Mouse (Mus musculus) layer of hippocampus, adult 9-10 months (tissue): ENCODE results near the gene Zfp444.

Experiments used
- DNase-seq: peaks from one replicate; pipeline ENCODE4 v3.0.0; 2022; ENCODE audit warnings: low spot score

Zfp444 gene

DNA sequence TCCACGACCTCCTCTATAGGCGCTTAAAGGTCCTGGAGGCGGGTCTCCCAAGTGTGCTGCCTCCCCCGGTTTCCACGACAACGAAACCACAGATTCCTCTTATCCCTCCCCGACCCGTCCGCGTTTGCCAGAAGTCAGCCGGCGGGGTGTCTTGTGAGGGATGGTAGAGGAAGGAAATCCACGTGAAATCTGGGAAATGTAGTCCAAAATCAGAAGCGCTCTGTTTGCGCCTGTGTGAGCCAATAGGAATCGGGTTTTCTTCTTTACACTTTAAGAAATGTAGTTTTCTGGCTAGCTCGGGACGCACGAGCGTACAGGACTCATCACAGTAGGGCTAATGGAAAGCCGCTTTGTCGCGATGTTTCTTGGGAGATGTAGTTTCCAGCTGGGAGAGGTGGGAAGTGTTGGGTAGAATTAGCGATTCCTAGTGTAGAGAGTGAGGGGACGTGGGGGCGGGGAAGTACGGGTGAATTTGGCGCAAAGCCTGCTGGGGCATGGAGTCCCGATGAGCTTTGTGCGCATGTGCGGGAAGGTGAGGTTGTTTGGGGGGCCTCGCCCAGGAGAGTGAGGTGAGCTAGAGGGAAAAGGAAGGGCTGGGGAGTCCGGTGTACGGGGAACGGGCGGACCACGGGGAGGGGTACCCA is at the start of gene Zfp444:
Zfp444 (plus strand) TSS at position 221 of the 644 bp plus-strand sequence.
- DNase-seq: peak; percentile 99

DNA sequence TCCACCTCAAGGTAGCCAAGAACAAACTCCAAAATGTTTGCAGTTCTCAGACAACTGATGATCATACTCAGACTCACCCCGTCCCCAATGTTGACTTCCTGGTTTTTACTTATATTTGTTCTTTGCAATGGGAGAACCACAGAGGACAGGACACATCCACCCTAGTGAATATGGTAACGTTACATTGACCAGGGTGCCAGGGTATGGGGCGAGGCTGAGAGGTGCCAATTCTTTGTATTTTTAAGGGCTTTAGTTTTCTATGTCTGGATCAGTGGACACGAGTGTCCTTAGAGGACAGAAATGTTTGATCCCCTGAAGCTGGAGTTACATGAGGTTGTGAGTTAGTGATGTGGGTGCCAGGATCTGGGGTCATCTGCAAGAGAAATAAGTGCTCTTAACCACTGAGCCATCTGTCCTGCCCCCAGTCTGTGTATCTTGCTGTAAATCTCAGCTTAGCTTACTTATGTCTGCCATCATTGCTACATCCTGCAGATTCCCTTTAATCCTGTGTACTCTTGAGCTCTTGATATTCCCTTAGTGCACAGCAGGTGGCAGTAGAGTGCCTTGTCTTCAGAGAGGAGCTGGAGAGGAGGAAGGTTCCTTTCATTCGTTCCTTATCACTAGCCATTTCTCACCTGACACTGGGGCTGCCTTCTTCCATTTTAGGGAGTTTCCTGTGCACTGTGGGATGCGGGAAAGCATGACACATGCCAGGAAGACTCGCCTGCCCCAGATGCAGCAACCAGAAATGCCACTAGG is 45.2 kb upstream of the Zfp444 start:
- DNase-seq: peak; percentile 86

DNA sequence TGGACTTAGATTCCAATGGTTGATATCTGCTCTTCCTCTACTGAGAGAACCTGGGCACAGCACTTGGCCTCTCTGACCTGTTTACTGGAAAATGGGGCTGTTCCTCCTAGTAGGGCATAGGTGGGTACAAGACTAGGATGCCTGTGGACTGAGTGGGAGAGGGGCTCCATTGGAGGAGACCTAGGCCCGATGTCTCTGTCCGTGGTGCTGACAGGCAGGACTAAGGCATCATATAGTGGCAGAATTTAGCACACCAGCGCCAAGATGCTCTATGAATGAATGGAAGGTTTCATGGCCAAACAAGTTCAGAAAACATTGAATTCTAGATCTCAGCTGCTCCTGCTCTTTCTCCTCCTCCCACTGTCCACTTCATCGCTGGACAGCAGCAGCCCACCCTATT is 41.7 kb upstream of the Zfp444 start:
- no peak for DNase-seq

DNA sequence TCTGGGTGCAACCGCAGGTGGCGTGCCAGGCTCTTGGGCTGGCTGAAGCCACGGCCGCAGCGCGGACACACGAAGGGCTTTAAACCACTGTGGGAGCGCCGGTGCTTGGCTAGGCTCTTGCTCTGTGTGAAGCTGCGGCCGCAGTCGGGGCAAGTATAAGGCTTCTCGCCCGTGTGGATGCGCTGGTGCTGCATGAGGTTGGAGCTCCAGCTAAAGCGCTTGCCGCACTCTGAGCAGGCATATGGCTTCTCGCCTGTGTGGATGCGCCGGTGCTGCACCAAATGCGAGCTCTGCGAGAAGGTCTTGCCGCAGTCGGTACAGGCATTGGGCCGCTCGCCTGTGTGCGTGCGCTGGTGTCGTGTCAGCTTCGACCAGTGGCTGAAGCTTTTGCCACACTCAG is 39.4 kb upstream of the Zfp444 start:
- DNase-seq: no peak

DNA sequence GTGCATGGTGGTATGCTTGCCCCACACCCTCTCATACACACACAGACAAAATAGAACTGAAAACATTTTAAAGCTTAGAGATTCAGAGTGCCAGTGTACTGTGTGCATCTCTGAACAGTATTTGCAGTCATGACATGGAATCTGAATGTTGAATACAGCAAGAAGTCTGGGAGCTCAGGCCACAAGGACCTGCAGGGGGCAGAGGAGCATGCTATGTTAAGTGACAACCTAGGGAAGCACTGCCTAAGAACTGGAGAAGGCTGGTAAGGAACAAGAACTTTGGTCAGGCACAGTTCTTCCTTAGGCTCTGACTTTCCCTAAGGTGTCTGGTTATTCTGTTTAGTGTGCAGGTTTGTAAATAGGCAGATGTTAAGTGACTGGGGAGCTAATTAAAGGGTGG is 35.5 kb upstream of the Zfp444 start:
- DNase-seq: no peak

DNA sequence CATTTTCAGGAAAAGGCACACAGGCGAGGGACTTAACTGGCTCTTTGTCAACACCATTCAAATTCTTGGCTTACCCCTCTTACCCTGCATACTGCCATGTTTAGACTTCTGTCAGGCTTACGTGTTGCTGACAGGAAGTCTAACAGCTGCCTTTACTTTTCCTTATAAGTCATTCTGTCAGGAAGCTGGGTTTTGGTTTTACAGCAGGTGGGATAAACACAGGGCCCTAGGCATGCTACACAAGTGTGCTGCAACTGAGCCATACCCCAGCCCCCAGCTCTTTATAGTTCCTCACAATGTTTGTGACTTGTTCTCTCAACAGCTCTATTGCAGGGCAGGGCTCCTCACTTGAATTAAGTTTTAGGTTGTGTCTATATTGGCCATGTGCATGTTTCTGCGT is 32.7 kb upstream of the Zfp444 start:
- no peak for DNase-seq

DNA sequence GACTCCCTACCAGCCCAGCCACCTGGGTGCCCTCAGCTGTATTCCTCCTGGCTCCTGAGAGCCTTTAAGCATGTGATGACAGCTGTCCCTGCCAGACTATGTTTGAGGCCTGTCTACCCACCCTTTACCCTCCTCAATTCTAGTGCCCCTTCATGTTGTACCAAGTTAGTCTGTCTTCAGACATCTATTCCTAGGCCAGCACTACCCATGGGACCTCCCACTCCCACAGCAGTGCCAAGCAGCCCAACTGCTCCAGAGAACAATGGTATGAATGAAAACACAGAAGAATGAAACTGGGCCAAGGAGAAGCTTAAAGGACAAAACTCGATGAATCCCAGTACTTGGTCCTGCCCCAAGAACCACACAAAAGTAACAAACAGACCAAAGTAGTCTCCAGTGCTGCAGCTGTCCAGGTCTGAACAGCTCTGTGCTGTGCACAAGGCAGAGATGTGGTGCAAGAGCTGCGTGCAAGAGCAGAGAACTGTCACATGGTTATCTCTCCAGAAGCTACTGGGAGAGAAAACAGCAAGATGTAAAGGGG is 28.0 kb upstream of the Zfp444 start:
- no peak for DNase-seq

DNA sequence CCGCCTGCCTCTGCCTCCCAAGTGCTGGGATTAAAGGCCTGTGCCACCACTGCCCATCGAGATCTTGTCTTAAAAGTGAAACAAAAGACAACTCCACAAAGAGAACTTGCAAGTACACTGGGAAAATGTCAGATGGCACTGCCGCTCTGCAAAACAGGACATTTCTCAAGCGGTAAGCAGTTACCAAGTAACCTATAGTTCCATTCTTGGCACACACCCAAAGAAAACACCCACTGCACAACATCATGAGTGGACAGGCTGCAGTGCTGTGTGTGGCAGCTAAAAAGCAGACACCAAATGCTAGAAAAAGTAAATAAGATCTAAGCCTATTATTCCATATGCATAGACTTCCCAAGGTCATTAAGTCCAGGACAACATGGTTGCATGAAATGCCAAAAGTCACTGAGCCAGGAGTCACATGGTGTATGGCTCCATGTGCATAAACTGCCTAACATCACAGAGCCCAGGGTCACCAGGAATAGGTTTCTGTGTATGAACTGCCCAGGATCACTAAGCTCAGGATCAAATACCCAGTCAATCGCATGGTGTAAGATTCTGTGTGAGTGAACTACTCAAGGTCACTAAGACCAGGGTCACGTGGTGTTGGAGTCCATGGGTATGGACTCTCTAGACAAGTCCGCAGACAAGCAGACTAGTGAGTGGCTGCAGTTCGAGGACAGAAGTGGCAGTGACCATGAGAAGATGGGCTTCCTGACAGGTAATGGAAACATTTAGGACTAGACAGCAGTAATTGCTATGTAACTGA is 26.4 kb upstream of the Zfp444 start:
- no peak for DNase-seq

DNA sequence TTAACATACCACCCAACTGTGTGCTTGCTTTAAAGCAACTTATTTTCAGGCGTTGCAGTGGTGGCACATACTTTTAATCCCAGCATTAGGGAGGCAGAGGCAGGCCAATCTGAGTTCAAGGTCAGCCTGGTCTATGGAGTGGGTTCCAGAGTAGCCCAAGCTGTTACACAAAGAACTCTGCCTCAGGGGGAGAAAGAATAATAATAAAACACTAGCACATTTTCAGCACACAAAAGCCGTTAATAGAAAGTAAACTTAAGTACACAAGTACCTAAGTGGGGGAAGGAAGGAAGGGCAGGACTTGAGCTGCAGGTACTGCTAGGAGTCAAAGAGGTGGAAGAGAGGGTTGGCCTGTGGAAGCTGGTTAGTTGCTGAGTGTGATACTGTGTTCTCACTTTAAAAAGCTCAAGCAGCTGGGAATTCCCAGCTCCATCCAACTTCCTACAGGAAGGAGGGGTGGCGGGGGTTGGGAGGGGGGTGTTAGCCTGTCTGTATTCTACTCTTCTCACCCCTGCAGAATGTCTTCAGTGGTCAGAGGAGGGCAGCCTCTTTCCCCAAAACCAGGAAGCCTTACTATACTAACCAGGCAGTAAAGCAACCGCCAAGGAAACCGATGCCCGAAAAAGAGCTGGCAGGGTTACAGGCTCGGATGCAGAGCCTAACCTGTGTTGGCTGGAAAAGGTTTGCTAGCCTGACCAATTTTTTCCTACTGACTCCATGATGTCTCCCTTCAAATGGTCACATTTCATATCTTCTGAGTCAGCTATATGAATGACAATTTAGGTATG is 25.6 kb upstream of the Zfp444 start:
- DNase-seq: no peak

DNA sequence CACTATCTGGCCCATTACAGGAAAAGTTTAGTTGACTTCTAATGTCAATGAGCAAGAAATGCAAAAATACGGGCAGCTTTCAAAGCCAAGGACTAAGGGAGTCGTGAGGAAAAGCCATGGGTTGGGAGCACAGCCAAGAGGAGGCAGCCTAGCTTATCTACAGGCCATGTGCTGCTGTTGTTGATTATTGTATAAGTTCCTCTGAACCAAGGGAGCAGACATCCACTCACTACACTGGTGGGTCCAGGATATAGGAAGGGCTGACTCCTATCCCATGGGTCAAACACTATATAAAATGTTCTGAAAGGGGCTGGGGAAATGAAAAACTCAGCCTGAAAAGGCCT is 25.1 kb upstream of the Zfp444 start:
- no peak for DNase-seq

DNA sequence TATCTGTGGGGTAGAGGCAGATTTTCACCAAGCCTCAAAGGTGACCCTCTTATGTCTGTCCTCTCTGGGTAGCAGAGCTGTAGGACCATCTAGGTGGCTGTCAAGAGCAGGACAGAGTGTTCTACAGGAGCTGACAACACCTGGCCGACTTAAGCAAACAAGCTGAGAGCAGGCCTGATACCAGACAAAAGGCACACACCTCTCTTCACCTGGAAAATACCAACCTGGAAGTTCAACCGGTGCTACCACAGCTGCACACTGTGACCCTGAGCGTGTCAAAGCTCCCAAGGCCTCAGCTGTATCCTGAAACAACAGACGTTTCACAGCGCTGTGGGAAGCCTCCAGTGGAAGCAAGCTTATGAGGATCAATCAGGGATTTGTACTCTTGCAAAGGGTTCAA is 24.3 kb upstream of the Zfp444 start:
- no peak for DNase-seq

DNA sequence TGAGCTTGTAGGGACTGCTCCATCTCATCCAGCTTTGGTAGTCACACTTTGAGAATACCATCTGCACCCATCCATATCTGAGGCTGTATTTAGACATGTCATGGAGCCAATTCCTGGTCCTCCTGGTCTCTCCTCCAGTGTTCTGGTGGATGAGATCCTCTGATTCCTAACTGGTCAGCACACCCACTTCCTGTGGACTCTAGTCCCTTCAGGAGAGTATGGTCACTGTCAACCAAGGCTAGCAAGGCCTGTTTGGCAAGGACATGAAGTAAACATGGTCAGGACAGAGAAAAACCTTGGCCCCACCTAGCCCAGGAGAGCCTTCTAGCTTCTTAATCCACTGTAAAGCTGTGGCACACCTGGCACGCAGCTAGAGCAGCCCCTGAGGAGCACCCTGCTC is 20.8 kb upstream of the Zfp444 start:
- DNase-seq: no peak

DNA sequence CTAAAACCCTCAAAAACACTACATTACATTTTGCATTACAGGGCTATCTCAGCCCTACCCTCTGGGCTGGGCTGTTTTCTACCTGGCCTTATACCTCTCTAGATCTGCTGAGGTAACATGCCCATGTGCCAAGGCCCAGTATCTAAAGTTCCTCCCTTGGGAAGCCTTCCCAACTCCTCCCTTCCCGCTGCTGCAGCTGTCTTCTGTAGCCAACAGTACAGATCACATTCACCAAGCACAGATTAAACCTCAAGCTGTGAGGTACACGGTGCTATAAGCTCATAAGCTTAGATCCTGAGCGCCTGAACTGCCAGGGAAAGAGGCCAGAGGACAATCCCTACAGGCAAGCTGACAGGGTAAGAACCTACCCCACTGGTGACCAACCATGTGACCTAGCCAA is 20.0 kb upstream of the Zfp444 start:
- DNase-seq: no peak

DNA sequence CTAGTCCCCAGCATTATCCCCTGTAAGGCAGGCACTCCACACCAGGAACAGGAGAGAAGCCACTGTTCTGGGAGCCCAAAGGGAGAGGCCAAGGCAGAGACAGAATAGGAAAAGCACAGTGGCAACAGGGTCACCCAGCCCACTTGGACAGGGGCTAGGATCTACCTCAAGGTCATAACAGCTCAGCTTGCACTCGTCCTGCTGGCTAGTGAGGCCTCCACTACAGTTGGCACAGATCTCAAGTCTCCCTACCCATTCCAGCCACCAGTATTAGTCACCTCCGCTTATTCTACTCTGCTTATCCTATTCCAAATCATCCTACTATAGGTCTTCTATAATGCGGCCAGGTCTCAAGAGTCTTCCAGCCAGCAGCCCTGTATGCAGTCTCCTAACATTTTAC is 18.9 kb upstream of the Zfp444 start:
- DNase-seq: no peak

DNA sequence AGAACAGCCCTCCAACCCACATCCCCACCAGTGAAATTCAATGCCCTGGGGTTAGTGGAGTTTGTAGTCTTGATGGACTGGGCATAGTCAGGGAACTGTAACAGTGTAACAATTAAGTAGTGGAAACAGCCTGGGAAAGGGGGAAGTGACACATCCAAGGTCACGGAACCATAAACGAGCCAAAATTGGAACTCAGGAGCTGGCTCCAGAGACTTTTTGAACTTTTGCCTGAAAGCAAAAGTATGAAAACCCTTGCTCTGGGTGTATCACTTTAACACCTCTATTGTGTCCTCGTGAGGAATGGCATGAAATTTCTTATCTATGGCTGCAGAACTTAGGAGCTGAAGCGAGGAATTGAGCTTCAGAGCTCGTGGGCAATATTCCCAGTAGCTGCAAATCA is 17.9 kb upstream of the Zfp444 start:
- no peak for DNase-seq

DNA sequence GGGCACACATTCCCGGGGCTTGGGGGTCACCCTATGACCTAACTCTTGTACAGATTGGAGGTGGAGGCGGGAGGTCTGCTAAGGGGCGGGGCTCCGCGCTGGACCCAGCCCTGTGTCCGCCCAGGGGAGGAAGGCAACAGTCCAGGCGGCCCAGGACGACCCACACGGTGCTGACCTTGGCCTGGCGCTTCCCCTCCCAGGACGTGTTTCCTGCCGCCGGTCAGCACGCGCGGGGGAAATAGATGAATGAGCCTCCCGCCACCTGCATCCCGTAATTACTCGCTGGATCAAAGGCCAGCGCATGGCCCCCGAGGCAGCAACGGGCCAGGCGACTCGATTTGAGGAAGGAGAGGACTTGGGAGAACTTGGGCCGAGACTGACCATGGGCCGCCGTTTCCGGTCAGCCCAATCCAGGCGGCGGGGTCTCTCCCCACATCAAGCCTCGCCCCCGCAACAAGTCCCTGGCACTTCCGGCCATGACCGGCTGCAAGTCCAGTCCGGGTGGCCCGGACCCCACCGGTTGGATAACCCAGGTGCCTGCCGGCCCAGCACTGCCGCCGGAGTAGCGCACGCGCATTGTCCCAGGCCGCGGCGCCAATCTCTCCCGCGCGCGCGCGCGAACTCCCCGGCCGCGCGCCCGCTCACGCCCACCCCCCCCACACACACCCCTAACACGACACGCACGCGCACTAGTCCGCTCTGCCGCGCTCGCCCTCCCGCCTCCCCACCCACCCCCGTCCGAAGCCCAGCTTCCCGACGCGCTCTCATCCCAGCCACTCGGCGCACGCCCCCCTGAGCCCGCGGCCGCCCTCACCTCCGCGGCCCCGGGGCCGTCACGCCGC is 16.8 kb upstream of the Zfp444 start:
- no peak for DNase-seq

DNA sequence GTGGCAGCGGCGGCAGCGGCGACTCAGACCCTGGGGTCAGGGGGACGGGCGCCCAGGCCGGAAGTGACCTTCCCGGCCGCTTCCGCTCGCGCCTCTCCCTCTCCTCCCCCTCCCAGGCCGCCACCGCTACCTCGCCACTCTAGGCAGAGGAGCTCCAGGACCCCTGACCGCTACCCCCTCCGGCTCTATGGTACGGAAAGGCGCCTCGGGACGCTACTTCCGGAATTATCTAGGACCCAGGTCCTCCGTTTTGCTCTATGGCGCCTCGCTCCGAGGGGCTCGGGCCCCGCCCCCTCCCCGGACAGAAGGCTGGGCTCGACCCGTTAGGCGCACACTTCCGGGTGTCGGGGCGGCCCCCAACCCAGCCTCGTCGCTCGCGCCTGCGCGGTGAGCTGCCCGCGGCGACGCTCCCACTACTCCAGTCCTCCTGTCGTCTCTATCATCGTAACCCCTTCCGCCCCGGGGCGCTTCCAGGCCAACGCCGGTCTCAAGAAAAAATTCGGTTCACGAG is 16.1 kb upstream of the Zfp444 start, which contains the start of gene Zfp787:
Zfp787 (minus strand) TSS at position 97 of the 511 bp plus-strand sequence.
- DNase-seq: peak; percentile 89

DNA sequence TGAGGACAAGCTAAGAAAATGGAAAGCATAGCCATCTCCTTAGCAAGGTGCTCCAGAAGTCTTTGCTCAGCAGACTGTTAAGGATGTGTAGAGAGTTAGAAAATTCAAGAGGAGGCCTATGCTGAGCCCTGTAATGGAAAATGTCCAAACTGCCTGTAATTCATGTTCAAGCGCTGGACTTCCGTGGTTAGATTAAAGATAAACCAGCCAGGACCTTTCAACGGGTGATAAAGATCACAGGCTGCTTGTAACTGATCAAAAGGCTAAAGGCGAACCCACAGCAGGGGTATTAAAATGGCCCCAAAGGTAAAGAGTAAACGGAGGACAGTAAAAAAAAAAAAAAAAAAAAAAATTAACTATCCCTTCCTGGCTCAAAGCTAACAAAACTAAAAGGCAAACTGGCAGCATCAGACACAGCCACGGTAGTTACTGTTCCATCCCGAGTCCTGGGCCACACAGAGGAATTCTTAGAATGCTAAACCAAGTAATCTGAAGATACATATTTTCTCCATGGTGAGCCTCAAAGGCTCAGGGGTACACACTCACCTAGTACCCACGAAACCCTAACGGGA is 15.0 kb upstream of the Zfp444 start:
- DNase-seq: no peak

DNA sequence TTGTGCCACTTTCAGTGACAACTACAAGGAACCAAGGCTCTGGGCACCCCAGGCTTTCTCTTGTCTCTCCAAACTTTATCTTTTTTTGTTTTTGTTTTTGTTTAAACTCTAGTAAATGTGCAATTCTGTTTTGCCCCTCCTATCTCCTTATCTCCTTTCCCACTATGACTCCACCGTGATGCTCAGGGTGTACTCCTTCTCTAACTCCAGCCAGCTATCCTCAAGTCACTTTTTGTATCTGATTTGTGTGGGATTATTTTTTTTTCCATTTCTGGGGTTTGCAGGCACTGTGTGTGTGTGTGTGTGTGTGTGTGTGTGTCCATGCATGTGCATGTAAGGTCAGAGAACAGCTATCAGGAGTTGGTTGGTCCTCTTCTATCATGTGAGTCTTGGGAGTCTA is 14.5 kb upstream of the Zfp444 start:
- no peak for DNase-seq

DNA sequence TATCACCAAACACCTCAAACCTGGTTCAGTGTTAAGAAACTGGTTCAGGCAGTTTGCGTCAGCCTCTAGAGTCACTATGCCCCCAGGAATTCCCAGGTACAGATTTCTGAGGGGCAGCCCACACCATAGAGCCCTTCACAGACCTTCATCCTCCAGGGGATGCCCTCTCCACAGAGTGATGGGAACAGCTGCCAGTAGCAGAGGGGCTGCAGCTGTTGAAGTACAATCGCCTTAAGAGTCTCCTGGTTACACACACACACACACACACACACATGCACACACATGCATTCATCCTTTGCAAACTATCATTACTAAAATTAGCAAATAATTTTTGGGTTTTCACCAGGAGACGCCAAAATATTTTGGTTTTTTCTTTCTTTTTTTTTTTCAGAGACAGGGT is 12.4 kb upstream of the Zfp444 start:
- no peak for DNase-seq

DNA sequence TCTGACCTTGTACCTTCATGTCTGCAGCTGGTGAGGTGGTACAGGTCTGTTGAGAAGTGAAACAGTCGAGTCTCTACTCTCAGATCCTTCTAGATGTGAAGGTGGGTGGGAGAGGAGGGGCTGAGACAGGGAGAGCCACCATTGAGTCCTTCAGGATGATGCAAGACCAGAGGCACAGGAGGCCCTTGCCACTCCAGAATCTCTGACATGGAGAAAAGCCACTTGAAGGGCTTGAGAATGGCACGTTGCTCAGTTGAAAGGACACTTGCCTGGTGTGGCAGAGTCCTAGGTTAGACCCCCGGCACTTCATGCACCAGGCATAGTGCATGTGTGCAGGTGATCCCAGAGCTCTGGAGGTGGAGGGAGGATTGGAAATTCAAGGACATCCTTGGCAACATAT is 10.5 kb upstream of the Zfp444 start:
- no peak for DNase-seq
